Mouse (Mus musculus) midbrain, postnatal 0 days (tissue): ENCODE measurements around the gene Rgs11. TPM values are rescaled to one million over a fixed set of nuclear protein-coding genes. Genes with fewer than 3 reads are reported as not detected.
A peak's percentile ranks its signal among the peaks of the same experiment; 100 is the strongest.
"Not testable (repeated sequence)": the region's sequence is repeated elsewhere in the genome, so short reads cannot be mapped to it uniquely, and the experiment has no call there.

ENCODE experiments used
- ATAC-seq: fragments of 200-750 bp; cut with Nextera tagmentation; 2 replicates; pipeline ENCODE4 v1.8.0; 2017; ENCODE audit warnings: moderate number of reproducible peaks, mild to moderate bottlenecking, moderate TSS enrichment, moderate library complexity; ENCODE audit not compliant: low FRiP score
- DNase-seq: peaks from one replicate; pipeline ENCODE4 v3.0.0-alpha.2; 2015; ENCODE audit warnings: low spot score
- H3K27ac ChIP-seq: fragments of 300-500 bp; sonication (generic); 2 replicates; pipeline ENCODE4 v1.5.1; 2014; ENCODE audit warnings: low read depth, mild to moderate bottlenecking, low read length, mixed read lengths
- H3K27me3 ChIP-seq: fragments of 300-500 bp; sonication (generic); 2 replicates; pipeline ENCODE4 v1.6.1; 2014; ENCODE audit warnings: low read length, control low read depth, mixed read lengths; ENCODE audit not compliant: insufficient read depth
- H3K36me3 ChIP-seq: fragments of 300-500 bp; sonication (generic); 2 replicates; pipeline ENCODE4 v1.6.1; 2014; ENCODE audit warnings: low read length, control low read depth, mixed read lengths; ENCODE audit not compliant: insufficient read depth
- H3K4me1 ChIP-seq: fragments of 300-500 bp; sonication (generic); 2 replicates; pipeline ENCODE4 v1.6.1; 2014; ENCODE audit warnings: mild to moderate bottlenecking, control low read depth, antibody characterized with exemption, low read length, mixed read lengths; ENCODE audit not compliant: insufficient read depth
- H3K4me2 ChIP-seq: fragments of 300-500 bp; sonication (generic); 2 replicates; pipeline ENCODE4 v1.6.1; 2014; ENCODE audit warnings: low read depth, mild to moderate bottlenecking, low read length, mixed read lengths; ENCODE audit not compliant: poor library complexity, severe bottlenecking
- H3K4me3 ChIP-seq: fragments of 300-500 bp; sonication (generic); 2 replicates; pipeline ENCODE4 v1.5.1; 2014; ENCODE audit warnings: low read depth, mild to moderate bottlenecking, low read length, moderate library complexity
- H3K9ac ChIP-seq: fragments of 300-500 bp; sonication (generic); replicated peaks from 2 replicates; pipeline ENCODE4 v1.6.1; 2014; ENCODE audit warnings: mild to moderate bottlenecking, low read length, moderate library complexity, mixed read lengths; ENCODE audit not compliant: poor library complexity, severe bottlenecking
- H3K9me3 ChIP-seq: fragments of 300-500 bp; sonication (generic); 2 replicates; pipeline ENCODE4 v1.6.1; 2016; ENCODE audit warnings: low read length, control low read depth
- CTCF ChIP-seq: IDR thresholded peaks from 2 replicates; pipeline ENCODE4 v1.5.1; 2016; ENCODE audit warnings: antibody characterized with exemption, mild to moderate bottlenecking
- WGBS: fragments of 180-500 bp; shearing (Covaris S2); extraction: QIAGEN DNeasy Blood & Tissue Kit; methylation state at CpG from one replicate; pipeline ENCODE4 v1.1.7; 2014; 5-methylcytosine and 5-hydroxymethylcytosine counted together
- polyA plus RNA-seq: library from polyadenylated mRNA; unstranded; fragments of >200 nt; fragmentation: Nextera tagmentation; extraction: Ambion mirVana; gene quantifications from 2 replicates; pipeline ENCODE4 v1.2.1, GENCODE M21; 2015
- total RNA-seq: library from RNA; depleted of rRNA; stranded (reverse); fragments of >200 nt; gene quantifications from 2 replicates; pipeline ENCODE4 v1.2.3, GENCODE M21; 2014

The Rgs11 gene
- total and polyA plus RNA-seq, 2 experiments from 2014 or later = 18.0 to 25.0 TPM

- no peaks in the 10 kb centered on the region for H3K4me1 ChIP-seq
- no peak for ATAC-seq
- no peaks in the 10 kb centered on the region for H3K27me3 ChIP-seq
- 99% methylated on average over 5 of the region's 5 CpGs for WGBS
- DNase-seq = no peak
- no peak for TF ChIP-seq CTCF
- H3K36me3 ChIP-seq = peaks cover 76% of the 10 kb centered on the region
- no peak overlapping the region for H3K27ac ChIP-seq
- no peak overlapping the region for H3K9ac ChIP-seq
- H3K9me3 ChIP-seq = no peaks in the 10 kb centered on the region
- no peak overlapping the region for H3K4me3 ChIP-seq
- H3K4me2 ChIP-seq = no peak overlapping the region
Measured at GRCm38 (mm10) chr17:26187592-26187991, 15.2 kb upstream of the Rgs11 start.

DNA sequence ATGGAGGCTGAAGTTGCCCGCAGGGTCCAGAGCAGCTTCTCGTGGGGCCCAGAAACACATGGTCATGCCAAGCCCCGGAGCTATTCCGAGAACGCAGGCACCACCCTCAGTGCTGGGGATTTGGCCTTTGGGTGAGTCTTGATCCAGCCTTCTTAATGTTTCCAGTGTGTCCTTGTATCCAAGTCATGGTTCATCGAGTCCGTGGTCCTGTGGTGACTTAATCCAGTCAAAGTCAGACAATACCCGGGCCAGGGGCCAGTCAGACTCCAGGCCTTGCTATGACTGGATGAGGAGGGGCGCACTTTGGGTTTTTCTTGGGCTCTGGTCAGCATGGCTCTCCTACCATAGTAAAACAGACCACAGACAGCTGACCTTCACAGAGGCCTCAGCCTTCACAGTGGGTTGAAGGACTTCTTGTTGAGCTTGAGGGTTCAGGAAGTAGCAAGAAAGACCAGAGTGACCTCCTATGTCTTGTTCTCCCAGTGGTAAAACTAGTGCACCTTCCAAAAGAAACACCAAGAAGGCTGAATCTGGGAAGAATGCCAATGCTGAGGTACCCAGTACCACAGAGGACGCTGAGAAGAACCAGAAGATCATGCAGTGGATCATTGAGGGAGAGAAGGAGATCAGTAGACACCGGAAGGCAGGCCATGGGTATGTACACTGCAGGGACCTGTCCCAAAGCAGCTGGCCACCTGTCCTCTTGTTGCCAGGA lies 14.5 kb upstream of the Rgs11 start:
- DNase-seq = no peak
- no peaks in the 10 kb centered on the region for H3K4me1 ChIP-seq
- no peak for TF ChIP-seq CTCF

DNA sequence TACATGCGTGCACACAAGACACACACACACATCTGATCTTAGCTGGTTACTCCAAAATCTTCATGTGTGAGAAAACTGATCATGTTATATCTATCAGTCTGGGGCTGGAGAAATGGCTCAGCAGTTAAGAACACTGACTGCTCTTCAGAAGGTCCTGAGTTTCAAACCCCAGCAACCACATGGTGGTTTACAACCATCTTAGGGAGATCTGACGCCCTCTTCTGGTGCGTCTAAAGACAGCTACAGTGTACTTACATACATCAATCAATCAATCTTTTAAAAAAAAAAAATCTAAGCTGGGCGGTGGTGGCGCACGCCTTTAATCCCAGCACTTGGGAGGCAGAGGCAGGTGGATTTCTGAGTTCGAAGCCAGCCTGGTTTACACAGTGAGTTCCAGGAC lies 11.3 kb upstream of the Rgs11 start:
- peak; percentile 13; the same call in 1 of the 2 replicates for TF ChIP-seq CTCF

More for the DNA sequence above, 14.5 kb upstream of the Rgs11 start:
- WGBS = 90% methylated on average over 11 of the region's 11 CpGs
- Histone ChIP-seq H3K4me2 (no peak overlapping the region), H3K27ac (no peak overlapping the region), H3K4me3 (no peak overlapping the region), H3K36me3 (peaks cover 79% of the 10 kb centered on the region), H3K9me3 (no peaks in the 10 kb centered on the region), H3K27me3 (no peaks in the 10 kb centered on the region), H3K9ac (no peak overlapping the region)
- no peak for ATAC-seq

GRCm38 (mm10) chr17:26192481-26193190 lies 10.1 kb upstream of the Rgs11 start:
- no peak for ATAC-seq
- Histone ChIP-seq H3K36me3 (peaks cover 86% of the 10 kb centered on the region), H3K4me1 (no peaks in the 10 kb centered on the region), H3K27ac (no peak overlapping the region), H3K9me3 (no peaks in the 10 kb centered on the region), H3K9ac (no peak overlapping the region), H3K4me3 (no peak overlapping the region), H3K27me3 (no peaks in the 10 kb centered on the region), H3K4me2 (no peak overlapping the region)
- no peak for DNase-seq
- WGBS = 98% methylated on average over 15 of the region's 15 CpGs
- no peak for TF ChIP-seq CTCF

More for the DNA sequence above, 11.3 kb upstream of the Rgs11 start:
- not testable (repeated sequence) for H3K27me3 ChIP-seq, DNase-seq, H3K4me3 ChIP-seq, H3K27ac ChIP-seq, H3K4me2 ChIP-seq, H3K4me1 ChIP-seq, H3K9me3 ChIP-seq, H3K9ac ChIP-seq, ATAC-seq
- peaks cover 84% of the 10 kb centered on the region for H3K36me3 ChIP-seq
- 93% methylated on average over 7 of the region's 7 CpGs for WGBS

GRCm38 (mm10) chr17:26198892-26199291 lies 3.9 kb upstream of the Rgs11 start, which contains the start of gene Pdia2:
Pdia2 (minus strand) TSS chr17:26199087.
- H3K27me3 ChIP-seq = peaks cover 19% of the 10 kb centered on the region
- 0 out of 2 replicates have a peak, but pooled peaks cover 3% of the 10 kb centered on the region for H3K4me1 ChIP-seq
- no peak for TF ChIP-seq CTCF
- H3K36me3 ChIP-seq = peaks cover 33% of the 10 kb centered on the region
- peak within 1 kb of the TSS; percentile 93; the same call in 1 of the 2 replicates for H3K4me2 ChIP-seq
- no peak within 1 kb of the TSS for H3K9ac ChIP-seq
- no peak within 1 kb of the TSS for H3K27ac ChIP-seq
- no peaks in the 10 kb centered on the region for H3K9me3 ChIP-seq
- no peak for DNase-seq
- ATAC-seq = no peak
- no peak within 1 kb of the TSS for H3K4me3 ChIP-seq
- 82% methylated on average over 4 of the region's 4 CpGs for WGBS
